In genomic region chr1:34439961-34440630, GRCm38 (mm10) we compare ENCODE assay signal across 8 mouse cellular contexts. TPM values are rescaled to one million over a fixed set of nuclear protein-coding genes. Genes with fewer than 3 reads are reported as not detected.
DNase-seq lines count a peak whose midpoint lies in the region; ATAC-seq lines count a peak whose summit lies in the region.

No protein-coding gene starts in this region.

- H3K27me3 ChIP-seq in heart, embryonic 13.5 days (replicated peaks), result no peaks in the 10 kb centered on the region
- no peaks in the 10 kb centered on the region for H3K27me3 ChIP-seq in embryonic facial prominence, embryonic 12.5 days
- no peaks in the 10 kb centered on the region for H3K27me3 ChIP-seq in intestine, embryonic 16.5 days (replicated peaks; ENCODE audit: control insufficient read depth, insufficient read depth, low read length)

- H3K27ac ChIP-seq in heart, embryonic 13.5 days (replicated peaks), result peak overlapping the region; percentile 58
- peak overlapping the region; percentile 32; the same call in 1 of the 2 replicates for H3K27ac ChIP-seq in embryonic facial prominence, embryonic 12.5 days
- H3K27ac ChIP-seq in intestine, embryonic 16.5 days (ENCODE audit: low read length), result peak overlapping the region; percentile 74

- 7% methylated on average over 31 of the region's 31 CpGs for WGBS in heart, embryonic 13.5 days
- WGBS in embryonic facial prominence, embryonic 12.5 days, result 7% methylated on average over 31 of the region's 31 CpGs
- 7% methylated on average over 31 of the region's 31 CpGs for WGBS in intestine, embryonic 16.5 days

- no peaks in the 10 kb centered on the region for H3K9me3 ChIP-seq in heart, embryonic 13.5 days
- H3K9me3 ChIP-seq in embryonic facial prominence, embryonic 12.5 days, result no peaks in the 10 kb centered on the region
- no peaks in the 10 kb centered on the region for H3K9me3 ChIP-seq in intestine, embryonic 16.5 days (ENCODE audit: control insufficient read depth, low read length)

- peaks cover 58% of the 10 kb centered on the region for H3K36me3 ChIP-seq in heart, embryonic 13.5 days
- peaks cover 33% of the 10 kb centered on the region for H3K36me3 ChIP-seq in embryonic facial prominence, embryonic 12.5 days
- peaks cover 18% of the 10 kb centered on the region for H3K36me3 ChIP-seq in intestine, embryonic 16.5 days (ENCODE audit: control insufficient read depth, insufficient read depth, low read length)

- peak overlapping the region; percentile 83 for H3K9ac ChIP-seq in heart, embryonic 13.5 days
- H3K9ac ChIP-seq in embryonic facial prominence, embryonic 12.5 days, result peak overlapping the region; percentile 66
- H3K9ac ChIP-seq in intestine, embryonic 16.5 days (ENCODE audit: low read depth, low read length), result peak overlapping the region; percentile 78

- DNase-seq in heart, adult 9 months (ENCODE audit: low spot score in 2 of 2), result no peak
- no peak for DNase-seq in right cerebral cortex, postnatal 36 days (ENCODE audit: low spot score in 2 of 2)
- DNase-seq in right cerebral cortex, adult 18-20 months, result no peak

- peak overlapping the region; percentile 86 for H3K4me2 ChIP-seq in heart, embryonic 13.5 days
- peak overlapping the region; percentile 69 for H3K4me2 ChIP-seq in embryonic facial prominence, embryonic 12.5 days (replicated peaks)
- peak overlapping the region; percentile 77 for H3K4me2 ChIP-seq in intestine, embryonic 16.5 days (ENCODE audit: low read depth, low read length)

- peak; percentile 1; the same call in 1 of the 2 replicates for ATAC-seq in heart, embryonic 13.5 days (ENCODE audit: extremely low read depth, insufficient number of reproducible peaks, low FRiP score, low TSS enrichment)
- ATAC-seq in CD4-positive, CD25-positive, alpha-beta regulatory T cell, adult 4 months, result peak; percentile 15
- ATAC-seq in embryonic facial prominence, embryonic 12.5 days (ENCODE audit: insufficient number of reproducible peaks, insufficient read depth, low FRiP score, low TSS enrichment), result peak; percentile 20; the same call in 1 of the 2 replicates
- peak; percentile 62 for ATAC-seq in intestine, embryonic 16.5 days
- peak; percentile 8; the same call in 1 of the 2 replicates for ATAC-seq in monocyte, adult 5-6 weeks (replicated peaks; ENCODE audit: insufficient number of reproducible peaks, low FRiP score, low TSS enrichment, poor library complexity, severe bottlenecking)

- H3K4me3 ChIP-seq in heart, embryonic 13.5 days, result peak overlapping the region; percentile 75
- peak overlapping the region; percentile 68 for H3K4me3 ChIP-seq in embryonic facial prominence, embryonic 12.5 days
- peak overlapping the region; percentile 65 for H3K4me3 ChIP-seq in intestine, embryonic 16.5 days (ENCODE audit: low read length)

- H3K4me1 ChIP-seq in heart, embryonic 13.5 days, result peaks cover 26% of the 10 kb centered on the region
- peaks cover 11% of the 10 kb centered on the region; the same call in 1 of the 2 replicates for H3K4me1 ChIP-seq in embryonic facial prominence, embryonic 12.5 days
- peaks cover 12% of the 10 kb centered on the region for H3K4me1 ChIP-seq in intestine, embryonic 16.5 days (ENCODE audit: control insufficient read depth, insufficient read depth, low read length)

RNA-seq across cellular contexts. Expression of gene Imp4, which starts 0.4 kb away (rescaled TPM):
- polyA plus RNA-seq in heart, embryonic 13.5 days (2015; fragmentation: Nextera tagmentation; extraction: Ambion mirVana), result 66.3 and 67.7 TPM in 2 replicates
- polyA plus RNA-seq in CD4-positive, CD25-positive, alpha-beta regulatory T cell, adult 4 months (2017; shearing (Covaris generic)), result 100 to 1,000 TPM; 140 to 143 TPM
- 88.4 and 90.3 TPM in 2 replicates for polyA plus RNA-seq in embryonic facial prominence, embryonic 12.5 days (2016; fragmentation: Nextera tagmentation; extraction: Ambion mirVana)
- 112 and 122 TPM in 2 replicates for polyA plus RNA-seq in intestine, embryonic 16.5 days (2015; fragmentation: Nextera tagmentation; extraction: Ambion mirVana)
- total RNA-seq in monocyte, adult 5-6 weeks (2017), result 20.7 to 25.3 TPM (median 24.1 TPM) in 3 replicates

RNA-seq across cellular contexts. Expression of gene Ccdc115, which starts 0.6 kb away (rescaled TPM):
- 42.0 and 47.6 TPM in 2 replicates for polyA plus RNA-seq in heart, embryonic 13.5 days (2015; fragmentation: Nextera tagmentation; extraction: Ambion mirVana)
- 10 to 100 TPM; 37.2 to 56.6 TPM for polyA plus RNA-seq in CD4-positive, CD25-positive, alpha-beta regulatory T cell, adult 4 months (2017; shearing (Covaris generic))
- 51.0 and 52.1 TPM in 2 replicates for polyA plus RNA-seq in embryonic facial prominence, embryonic 12.5 days (2016; fragmentation: Nextera tagmentation; extraction: Ambion mirVana)
- polyA plus RNA-seq in intestine, embryonic 16.5 days (2015; fragmentation: Nextera tagmentation; extraction: Ambion mirVana), result 63.3 and 66.4 TPM in 2 replicates
- 37.3 to 46.3 TPM (median 43.2 TPM) in 3 replicates for total RNA-seq in monocyte, adult 5-6 weeks (2017)

RNA-seq across cellular contexts. Expression of gene Ptpn18, which starts 19.5 kb away (rescaled TPM):
- polyA plus RNA-seq in heart, embryonic 13.5 days (2015; fragmentation: Nextera tagmentation; extraction: Ambion mirVana), result 15.1 and 15.8 TPM in 2 replicates
- 100 to 1,000 TPM; 127 to 195 TPM for polyA plus RNA-seq in CD4-positive, CD25-positive, alpha-beta regulatory T cell, adult 4 months (2017; shearing (Covaris generic))
- 9.9 and 14.1 TPM in 2 replicates for polyA plus RNA-seq in embryonic facial prominence, embryonic 12.5 days (2016; fragmentation: Nextera tagmentation; extraction: Ambion mirVana)
- polyA plus RNA-seq in intestine, embryonic 16.5 days (2015; fragmentation: Nextera tagmentation; extraction: Ambion mirVana), result 33.4 and 33.8 TPM in 2 replicates
- total RNA-seq in monocyte, adult 5-6 weeks (2017), result 254 to 418 TPM (median 327 TPM) in 3 replicates

RNA-seq across cellular contexts. Expression of gene Prss39, which starts 58.1 kb away (rescaled TPM):
- polyA plus RNA-seq in heart, embryonic 13.5 days (2015; fragmentation: Nextera tagmentation; extraction: Ambion mirVana), result not detected in 2 replicates
- not detected for polyA plus RNA-seq in CD4-positive, CD25-positive, alpha-beta regulatory T cell, adult 4 months (2017; shearing (Covaris generic))
- polyA plus RNA-seq in embryonic facial prominence, embryonic 12.5 days (2016; fragmentation: Nextera tagmentation; extraction: Ambion mirVana), result not detected in 2 replicates
- not detected in 2 replicates for polyA plus RNA-seq in intestine, embryonic 16.5 days (2015; fragmentation: Nextera tagmentation; extraction: Ambion mirVana)
- total RNA-seq in monocyte, adult 5-6 weeks (2017), result not detected in 3 replicates

Comparison
In these comparisons a context has a peak if more than half of its experiments do, and no peak if none do; other contexts are left out.
1. ATAC-seq: peak in every context shown above with its lines; median percentile 62 in intestine, embryonic 16.5 days; 20 in embryonic facial prominence, embryonic 12.5 days; 15 in CD4-positive, CD25-positive, alpha-beta regulatory T cell, adult 4 months; 8 in monocyte, adult 5-6 weeks; 1 in heart, embryonic 13.5 days.